Mouse (Mus musculus) adrenal gland, postnatal 10 days (tissue): ENCODE data around the gene Gabpb2. TPM values are rescaled to one million over a fixed set of nuclear protein-coding genes. Genes with fewer than 3 reads are reported as not detected.

Experiments used
- microRNA-seq: library from miRNA; unstranded; fragments of <30 nt; microRNA quantifications from one replicate; pipeline ENCODE4 v1.2.0, GENCODE M21; 2021
- total RNA-seq, 2 experiments: library from RNA; stranded (reverse); gene quantifications; 2 replicates each; pipeline ENCODE4 v1.2.3; 2021

Gabpb2 gene
- total RNA-seq, 2 experiments from 2014 or later = 20.6 to 25.2 TPM

Small RNAs within 50 kb of the gene (microRNA-seq; reads per million reads assigned to microRNA genes)
- not detected for gene Mir8099-1

Other genes with a start within 250 kb of the Gabpb2 start
- gene Pi4kb, start 243.2 kb downstream of the Gabpb2 start, total RNA-seq = 10 to 100 TPM; 43.1 to 45.3 TPM
- gene Zfp687, start 202.5 kb downstream of the Gabpb2 start, total RNA-seq = 10 to 100 TPM; 35.3 to 39.8 TPM
- gene Psmd4, start 175.3 kb downstream of the Gabpb2 start, total RNA-seq = 100 to 1,000 TPM; 206 to 221 TPM
- gene Pip5k1a, start 111.0 kb downstream of the Gabpb2 start, total RNA-seq = 10 to 100 TPM; 35.0 to 40.3 TPM
- gene Vps72, start 106.9 kb downstream of the Gabpb2 start, total RNA-seq = 10 to 100 TPM; 56.2 to 69.5 TPM
- 10 to 100 TPM in 1 of 2 experiments, 1 to 10 TPM in 1; 8.1 to 25.3 TPM for gene Tmod4, start 93.4 kb downstream of the Gabpb2 start, total RNA-seq
- 10 to 100 TPM; 30.6 to 38.6 TPM for gene Scnm1, start 83.9 kb downstream of the Gabpb2 start, total RNA-seq
- gene Lysmd1, start 83.8 kb downstream of the Gabpb2 start, total RNA-seq = 1 to 10 TPM; 9.2 to 9.8 TPM
- 1 to 10 TPM; 3.7 to 4.4 TPM for gene Tnfaip8l2, start 75.6 kb downstream of the Gabpb2 start, total RNA-seq
- gene Sema6c, start 57.5 kb downstream of the Gabpb2 start, total RNA-seq = 10 to 100 TPM in 1 of 2 experiments, 1 to 10 TPM in 1; 8.3 to 17.1 TPM
- 10 to 100 TPM; 62.4 to 69.7 TPM for gene Cdc42se1, start 10.8 kb upstream of the Gabpb2 start, total RNA-seq
- 10 to 100 TPM; 13.8 to 23.7 TPM for gene Mllt11, start 14.3 kb upstream of the Gabpb2 start, total RNA-seq
- gene Gm128, start 23.7 kb upstream of the Gabpb2 start, total RNA-seq = under 1 TPM in 1 of 2 experiments, not detected in 1; 0.18 TPM
- under 1 TPM in 1 of 2 experiments, not detected in 1; 0.42 TPM for gene Bnipl, start 33.3 kb upstream of the Gabpb2 start, total RNA-seq
- 10 to 100 TPM; 71.2 to 78.1 TPM for gene Mindy1, start 63.4 kb upstream of the Gabpb2 start, total RNA-seq
- 10 to 100 TPM; 22.2 to 27.9 TPM for gene Prune1, start 64.2 kb upstream of the Gabpb2 start, total RNA-seq
- gene Anxa9, start 89.3 kb upstream of the Gabpb2 start, total RNA-seq = 1 to 10 TPM; 1.1 to 1.3 TPM
- gene Cers2, start 96.9 kb upstream of the Gabpb2 start, total RNA-seq = 100 to 1,000 TPM; 138 to 147 TPM
- 10 to 100 TPM; 23.8 to 30.8 TPM for gene Setdb1, start 139.3 kb upstream of the Gabpb2 start, total RNA-seq
- gene 4930558C23Rik, start 184.9 kb upstream of the Gabpb2 start, total RNA-seq = not detected
- gene Arnt, start 216.5 kb upstream of the Gabpb2 start, total RNA-seq = 10 to 100 TPM; 53.4 to 64.5 TPM